Mouse (Mus musculus) layer of hippocampus, adult 8-10 months (tissue): Measurements from ENCODE around the gene Olfr1367. TPM values are rescaled to one million over a fixed set of nuclear protein-coding genes. Genes with fewer than 3 reads are reported as not detected.
A peak's percentile ranks its signal among the peaks of the same experiment; 100 is the strongest.

Experiments used
- DNase-seq, 2 experiments: peaks; one replicate each; pipeline ENCODE4 v3.0.0; 2022; ENCODE audit warnings: low spot score in 2 of 2
- total RNA-seq, 4 experiments: library from RNA; stranded (reverse); gene quantifications; 2 replicates each; pipeline ENCODE4 v1.2.4; 2022

Olfr1367 gene
- not detected for total RNA-seq

- DNase-seq, result no peak
These were observed at the start of gene Olfr1367 for GRCm38 (mm10) chr13:21346610-21347009. Olfr1367 (plus strand) TSS chr13:21346910.

DNA sequence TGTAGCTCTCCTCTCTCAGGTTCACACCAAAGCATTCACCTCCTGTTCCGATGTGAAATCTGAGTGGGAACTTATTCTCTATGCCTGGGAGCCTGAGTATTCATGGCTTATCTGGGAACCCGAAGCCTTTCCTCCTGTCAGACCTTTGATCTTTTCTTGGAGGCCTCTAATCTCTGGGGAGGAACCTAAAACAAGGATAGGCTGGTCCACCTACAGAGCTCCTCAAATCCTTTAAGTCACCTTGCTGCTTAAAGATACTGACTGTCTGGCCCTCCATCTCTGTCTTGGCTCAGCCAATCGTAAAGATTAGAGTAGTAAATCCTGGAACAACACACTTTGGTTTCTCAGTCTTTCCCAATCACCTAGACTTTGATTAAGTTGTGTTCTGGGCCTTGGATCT is 48.2 kb upstream of the Olfr1367 start:
- no peak for DNase-seq

GRCm38 (mm10) chr13:21304483-21305066 is 42.1 kb upstream of the Olfr1367 start:
- no peak for DNase-seq

- DNase-seq, result no peak
These were observed 36.9 kb upstream of the Olfr1367 start for GRCm38 (mm10) chr13:21309788-21310187.

GRCm38 (mm10) chr13:21311926-21312325 is 34.8 kb upstream of the Olfr1367 start, which contains the start of gene Gpx6:
Gpx6 (plus strand) TSS chr13:21312125.
- no peak for DNase-seq

- DNase-seq, result no peak
These were observed 33.9 kb upstream of the Olfr1367 start for GRCm38 (mm10) chr13:21312854-21313253.

- no peak for DNase-seq
These were observed 32.8 kb upstream of the Olfr1367 start for GRCm38 (mm10) chr13:21313903-21314302.

DNA sequence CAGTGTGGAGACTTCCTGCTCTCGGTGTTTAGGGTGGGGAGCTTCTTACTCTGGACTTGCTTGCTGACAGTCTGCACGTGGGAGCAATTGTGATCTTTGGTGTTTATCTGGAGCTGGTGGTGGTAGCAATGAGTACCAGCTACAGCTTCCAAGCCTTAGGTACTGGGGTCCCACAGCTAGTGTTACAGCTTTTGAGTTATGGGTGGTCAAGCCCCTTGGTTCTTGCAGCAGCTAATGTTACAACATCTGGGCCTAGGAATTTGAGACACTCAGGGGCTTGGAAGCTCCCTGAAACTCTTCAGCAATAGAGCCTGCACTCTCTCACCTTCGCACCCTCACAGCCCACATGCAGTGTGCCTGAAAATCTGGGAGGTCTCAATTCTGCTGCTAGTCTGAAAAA is 26.4 kb upstream of the Olfr1367 start:
- DNase-seq, result no peak

DNA sequence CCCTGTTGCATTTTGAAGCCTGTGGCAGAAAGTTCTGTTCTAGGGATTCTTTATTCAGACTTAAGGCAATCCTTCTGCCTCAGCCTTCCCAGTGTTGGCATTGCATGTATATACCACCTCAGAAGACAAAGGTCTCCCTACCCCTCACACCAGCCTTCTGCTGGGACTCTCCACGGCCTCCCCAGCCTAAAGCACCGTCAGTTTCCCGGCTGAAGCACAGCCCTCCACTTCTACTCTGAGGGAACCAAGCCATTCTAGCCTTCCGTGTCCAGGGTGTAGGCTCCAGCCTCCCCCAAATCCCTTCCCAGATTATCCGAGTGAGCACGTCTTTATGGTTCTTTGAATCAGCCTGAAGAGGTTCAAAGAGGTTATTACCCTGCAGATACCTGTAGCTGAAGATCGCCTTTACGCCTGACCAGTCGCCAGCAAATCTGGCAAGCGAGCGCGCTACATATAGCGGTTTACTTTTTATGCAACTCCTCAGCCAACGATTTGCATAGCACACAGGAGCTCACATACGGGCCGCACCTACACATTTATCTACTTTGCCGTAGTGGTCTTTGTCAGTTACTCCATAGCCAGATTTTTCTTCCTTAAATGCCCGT is 24.7 kb upstream of the Olfr1367 start:
- peak in 1 of 2 experiments; percentile 27 for DNase-seq

DNA sequence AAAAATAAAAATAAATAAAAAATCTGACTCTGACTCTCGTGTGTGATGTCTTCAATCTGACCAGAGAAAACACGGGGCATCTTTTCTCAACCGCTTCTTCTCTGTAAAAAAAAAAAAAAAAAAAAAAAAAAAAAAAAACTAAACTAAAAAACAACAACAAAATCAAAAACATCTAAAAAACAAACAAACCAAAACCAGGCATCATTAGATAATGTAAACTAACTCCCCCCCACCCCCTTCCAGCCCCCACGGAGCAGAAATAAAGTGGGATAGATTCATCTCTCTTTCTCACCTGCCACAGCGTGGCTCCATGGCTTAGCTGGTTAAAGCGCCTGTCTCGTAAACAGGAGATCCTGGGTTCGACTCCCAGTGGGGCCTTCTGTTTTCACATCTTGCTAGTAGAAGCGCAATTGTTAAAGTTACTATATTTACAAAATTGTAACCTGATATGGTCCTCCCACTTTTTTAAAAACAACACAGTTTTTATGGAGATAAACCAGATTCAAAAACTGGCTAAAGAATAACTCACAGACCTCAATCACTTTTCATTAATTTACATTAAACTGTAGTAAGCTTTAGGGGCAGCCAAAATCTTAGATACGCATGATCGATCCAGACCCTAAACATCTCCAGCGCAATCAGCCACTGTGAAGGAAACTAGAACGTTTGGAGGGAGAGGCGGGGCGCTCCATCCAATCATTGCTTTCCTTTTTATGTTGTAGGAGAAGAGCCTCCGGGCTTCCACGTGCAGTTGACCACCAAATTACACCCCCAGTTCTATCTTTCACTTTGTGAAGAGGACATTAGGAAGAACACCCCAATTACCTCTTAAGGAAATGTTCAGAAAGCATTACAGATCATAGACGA is 24.0 kb upstream of the Olfr1367 start:
- DNase-seq, result peak; percentile 40 to 76

DNA sequence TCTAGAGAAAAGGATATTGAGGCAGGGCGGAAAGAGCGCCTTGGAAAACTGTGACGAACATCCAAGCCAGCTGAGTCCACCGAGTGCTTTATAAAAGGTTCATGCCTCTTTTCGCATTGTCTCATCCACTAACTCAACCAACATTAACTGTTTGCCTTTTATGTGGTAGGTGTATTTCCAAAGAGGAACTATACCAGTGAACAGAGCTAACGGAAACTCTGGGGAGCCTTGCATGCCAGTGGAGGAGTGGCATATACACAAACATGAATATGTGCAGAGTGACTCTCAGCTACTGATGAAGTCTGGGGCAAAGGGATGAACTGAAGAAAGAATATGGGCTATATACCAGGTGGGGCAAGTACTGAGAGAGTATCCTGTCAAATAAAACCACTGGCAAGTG is 23.3 kb upstream of the Olfr1367 start:
- DNase-seq, result no peak

- DNase-seq, result no peak
These were observed 20.5 kb upstream of the Olfr1367 start for GRCm38 (mm10) chr13:21326191-21326590.

DNA sequence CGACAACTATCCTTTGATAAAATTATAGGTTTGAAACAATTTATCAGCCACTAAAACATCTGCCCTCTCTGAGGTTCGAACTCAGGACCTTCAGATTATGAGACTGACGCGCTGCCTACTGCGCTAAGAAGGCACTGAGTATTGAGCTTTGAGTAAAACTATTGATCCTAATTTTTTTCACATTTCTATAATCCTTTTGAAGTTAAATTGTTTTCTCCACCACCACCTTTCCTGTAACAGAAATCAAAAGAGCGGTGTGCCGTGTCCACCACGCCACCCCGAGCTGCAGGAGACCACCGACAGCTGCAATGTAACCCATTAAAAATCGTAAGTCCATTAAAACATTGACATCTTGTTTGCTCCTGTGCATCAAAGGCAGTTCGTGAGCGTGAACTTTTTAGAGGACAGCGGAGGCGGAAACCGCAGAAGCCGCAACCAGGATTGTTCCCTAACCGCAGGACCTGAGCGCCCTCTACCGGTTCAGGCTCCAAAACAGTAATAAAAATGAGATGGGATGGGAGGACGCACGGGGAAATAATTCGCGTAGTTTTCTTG is 20.0 kb upstream of the Olfr1367 start:
- DNase-seq, result peak; percentile 48 to 84

DNA sequence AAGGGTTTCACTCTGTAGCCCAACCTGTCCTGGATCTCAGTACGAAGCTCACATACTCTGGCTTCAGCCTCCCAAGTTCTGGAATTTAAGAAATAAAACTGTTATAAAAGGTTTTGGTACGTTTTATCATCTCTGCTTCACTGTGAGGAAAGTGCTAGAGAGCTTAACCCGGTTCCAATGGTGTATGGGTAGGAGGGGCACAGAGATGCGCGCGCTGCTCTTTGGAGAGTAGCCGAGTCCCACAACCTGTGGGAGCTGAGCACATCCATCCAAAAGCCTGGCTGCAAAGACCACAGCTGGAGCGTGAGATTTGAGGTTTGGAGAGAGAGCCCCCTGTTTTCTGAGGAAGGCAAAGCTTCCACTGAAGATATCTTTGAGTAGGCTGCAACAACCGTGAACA is 19.3 kb upstream of the Olfr1367 start:
- no peak for DNase-seq

DNA sequence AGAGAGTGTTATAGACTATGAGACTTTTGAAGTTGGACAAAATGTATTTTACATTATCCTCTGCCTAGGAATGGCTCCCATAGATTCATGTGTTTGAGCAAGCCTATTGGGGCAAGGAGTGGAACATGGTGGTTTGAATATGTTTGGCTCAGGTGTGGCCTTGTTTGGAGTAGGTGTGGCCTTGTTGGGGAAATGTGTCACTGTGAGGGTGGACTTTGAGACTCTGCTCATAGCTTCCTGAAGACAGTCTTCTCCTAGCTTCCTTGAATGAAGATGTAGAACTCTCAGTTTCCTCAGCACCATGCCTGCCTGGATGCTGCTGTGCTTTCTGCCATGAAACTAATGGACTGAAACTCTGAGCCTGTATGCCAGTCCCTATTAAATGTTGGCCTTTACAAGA is 3.9 kb downstream of the Olfr1367 start:
- DNase-seq, result no peak

DNA sequence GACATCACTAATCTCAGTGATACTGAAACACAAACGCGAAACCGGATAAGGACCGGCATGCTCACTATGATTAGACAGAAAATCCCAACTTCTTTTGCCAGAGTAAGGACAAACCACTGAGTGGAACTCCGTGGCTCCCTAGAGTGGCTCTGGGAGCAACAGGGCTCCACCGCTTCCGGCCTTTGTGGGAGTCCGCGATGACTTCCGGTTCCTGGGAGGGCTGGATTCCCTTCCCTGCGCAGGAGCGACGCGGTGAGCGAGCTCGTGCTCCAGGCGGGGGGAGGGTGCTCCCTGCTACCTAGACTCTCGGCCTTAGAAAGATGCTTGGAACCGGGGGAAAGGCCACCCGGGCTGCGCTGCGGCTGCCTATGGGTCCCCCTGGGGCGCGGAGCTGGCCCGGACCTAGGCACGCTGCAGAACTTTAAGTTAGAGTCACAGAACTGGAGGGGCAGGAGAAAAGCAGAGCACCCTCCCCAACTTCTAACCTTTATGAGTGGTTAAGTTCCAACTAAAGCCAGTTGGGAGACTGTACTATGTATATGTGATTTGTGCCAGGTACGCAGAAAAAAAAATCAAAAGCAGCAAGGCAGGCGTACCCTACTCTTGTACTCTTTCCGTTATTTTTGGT is 16.0 kb downstream of the Olfr1367 start, which contains the start of gene Zscan12:
Gene Zscan12 (plus strand): TSS at position 200 of the 628 bp plus-strand sequence.
- peak; percentile 87 to 88 for DNase-seq

DNA sequence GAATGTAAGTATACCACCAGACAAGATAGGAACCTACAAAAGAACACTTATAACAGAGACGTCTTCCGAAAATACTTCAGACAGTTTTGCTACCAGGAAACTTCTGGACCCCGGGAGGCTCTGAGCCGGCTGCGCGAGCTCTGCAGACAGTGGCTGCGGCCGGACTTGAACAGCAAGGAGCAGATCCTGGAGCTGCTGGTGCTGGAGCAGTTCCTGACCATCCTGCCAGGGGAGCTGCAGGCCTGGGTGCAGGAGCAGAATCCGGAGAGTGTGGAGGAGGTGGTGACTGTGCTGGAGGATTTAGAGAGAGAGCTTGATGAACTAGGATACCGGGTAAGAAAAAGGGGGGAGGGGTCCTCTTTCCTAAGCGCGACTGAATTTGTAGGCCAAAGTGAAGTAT is 17.0 kb downstream of the Olfr1367 start:
- DNase-seq, result no peak

DNA sequence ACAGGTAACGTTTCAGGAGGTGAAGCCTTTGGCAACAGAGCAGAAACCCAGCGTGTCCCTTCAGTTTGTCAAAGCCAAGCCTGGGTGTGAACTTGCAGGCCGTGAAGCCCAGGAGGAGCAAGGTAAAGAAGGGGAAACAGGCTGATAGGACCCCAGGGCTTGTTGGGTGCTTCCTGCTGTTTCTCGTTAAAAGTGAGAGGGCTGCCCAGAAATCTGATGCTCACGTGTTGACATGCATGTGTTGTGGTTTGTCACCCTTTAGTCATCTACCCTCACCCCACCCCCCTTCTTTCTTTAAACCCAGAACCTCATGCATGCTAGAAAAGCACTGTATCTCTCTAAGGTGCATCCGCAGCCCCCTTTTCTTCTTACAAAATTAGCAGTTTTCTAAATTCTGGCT is 19.9 kb downstream of the Olfr1367 start:
- DNase-seq, result no peak

DNA sequence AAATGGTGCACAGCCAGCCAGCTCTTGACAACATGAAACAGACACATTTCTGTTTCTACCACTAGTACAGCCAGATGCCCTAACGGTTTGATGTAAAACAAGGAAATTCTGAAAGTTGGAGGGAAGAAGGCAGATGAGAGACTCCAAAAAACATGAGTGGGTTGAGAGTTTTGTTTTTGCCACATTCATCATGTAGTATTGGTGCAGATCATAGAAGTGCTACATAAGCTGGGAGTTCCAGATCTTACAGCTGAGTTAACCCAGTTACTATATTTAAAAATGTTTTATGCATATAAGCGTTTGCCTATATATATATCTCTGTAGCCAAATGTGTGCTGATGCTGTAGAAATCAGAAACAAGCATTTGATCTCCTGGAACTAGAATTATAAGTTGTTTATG is 26.0 kb downstream of the Olfr1367 start:
- no peak for DNase-seq

GRCm38 (mm10) chr13:21377773-21378172 is 31.1 kb downstream of the Olfr1367 start:
- DNase-seq, result no peak

DNA sequence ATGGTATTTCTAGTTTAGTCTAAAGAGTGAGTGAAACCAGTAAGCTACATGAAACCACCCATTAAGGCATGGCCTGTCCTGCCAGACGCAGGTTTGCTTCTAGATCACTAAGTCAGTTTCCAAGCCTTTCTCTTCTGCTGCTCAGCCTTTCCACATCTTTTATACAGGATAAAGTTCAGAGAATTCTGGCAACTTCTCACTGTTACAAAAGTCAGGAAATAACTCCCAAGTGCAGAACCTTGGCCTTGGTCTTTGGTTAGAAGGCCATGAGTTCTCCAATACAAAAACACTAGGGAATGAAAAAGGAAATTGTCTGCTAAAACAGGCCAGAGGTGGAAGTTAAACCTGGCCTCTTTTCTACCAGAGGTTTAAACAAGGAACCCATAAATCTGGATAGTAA is 48.5 kb downstream of the Olfr1367 start:
- no peak for DNase-seq

DNA sequence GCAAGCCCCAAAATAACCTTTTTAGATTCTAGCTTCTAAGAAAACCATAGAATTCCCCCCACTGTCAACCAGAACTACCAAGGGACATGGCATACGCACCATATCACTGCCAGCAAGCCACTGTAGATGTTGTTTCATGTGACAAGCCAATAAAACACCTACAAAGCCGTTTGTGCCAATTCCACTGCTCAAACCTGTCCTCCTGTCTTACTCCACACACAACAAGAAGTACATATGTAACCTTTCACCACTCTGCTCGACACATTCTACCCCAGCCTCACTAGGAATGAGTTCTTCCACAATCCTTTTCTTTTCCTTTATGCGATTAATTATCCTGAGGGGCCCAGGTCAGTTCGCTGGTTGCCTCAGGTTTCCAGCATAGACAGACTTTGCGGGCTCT is 48.9 kb downstream of the Olfr1367 start:
- DNase-seq, result no peak
